Mouse (Mus musculus): ENCODE results near the gene Akr1c18. TPM values are rescaled to one million over a fixed set of nuclear protein-coding genes. Genes with fewer than 3 reads are reported as not detected.
A peak's percentile ranks its signal among the peaks of the same experiment; 100 is the strongest.

The Akr1c18 gene
- polyA plus RNA-seq, 1 experiment from 2014 or later = 0.22 TPM

- H3K9me3 ChIP-seq (ENCODE audit: low read depth, low read length) = no peaks in the 10 kb centered on the region
- no peak overlapping the region for H3K27ac ChIP-seq (ENCODE audit: low read depth)
- TF ChIP-seq CTCF (IDR thresholded peaks at IDR 0.05; ENCODE audit: low read depth) = no peak
- no peaks in the 10 kb centered on the region for H3K36me3 ChIP-seq (ENCODE audit: insufficient read depth)
- ATAC-seq (ENCODE audit: insufficient read depth) (peak; percentile 70; the same call in 1 of the 2 replicates), DNase-seq (peak; percentile 66)
- H3K4me3 ChIP-seq (ENCODE audit: low read depth, low read length) = no peak overlapping the region
- WGBS = 9% methylated on average over 2 of the region's 2 CpGs
- H3K4me1 ChIP-seq (ENCODE audit: insufficient read depth) = no peaks in the 10 kb centered on the region
- H3K9ac ChIP-seq = no peak overlapping the region
- H3K27me3 ChIP-seq (ENCODE audit: insufficient read depth, low read length) = no peaks in the 10 kb centered on the region
- no peak overlapping the region for H3K4me2 ChIP-seq
These were observed 22.5 kb upstream of the Akr1c18 start for GRCm38 (mm10) chr13:4172978-4173377.

- no peaks in the 10 kb centered on the region for H3K4me1 ChIP-seq (ENCODE audit: insufficient read depth)
- H3K4me2 ChIP-seq = no peak overlapping the region
- no peak for TF ChIP-seq CTCF (IDR thresholded peaks at IDR 0.05; ENCODE audit: low read depth)
- H3K9ac ChIP-seq = no peak overlapping the region
- H3K4me3 ChIP-seq (ENCODE audit: low read depth, low read length) = no peak overlapping the region
- no peaks in the 10 kb centered on the region for H3K36me3 ChIP-seq (ENCODE audit: insufficient read depth)
- H3K27ac ChIP-seq (ENCODE audit: low read depth) = no peak overlapping the region
- no peaks in the 10 kb centered on the region for H3K9me3 ChIP-seq (ENCODE audit: low read depth, low read length)
- no peak for DNase-seq
- no peaks in the 10 kb centered on the region for H3K27me3 ChIP-seq (ENCODE audit: insufficient read depth, low read length)
- 50% methylated on average over 1 of the region's 1 CpGs for WGBS
- ATAC-seq (ENCODE audit: insufficient read depth) = no peak
These were observed 17.6 kb upstream of the Akr1c18 start for GRCm38 (mm10) chr13:4168006-4168405.

GRCm38 (mm10) chr13:4155286-4155685, 4.8 kb upstream of the Akr1c18 start:
- Histone ChIP-seq H3K4me2 (no peak overlapping the region), H3K4me3 (ENCODE audit: low read depth, low read length) (no peak overlapping the region), H3K9me3 (ENCODE audit: low read depth, low read length) (no peaks in the 10 kb centered on the region), H3K9ac (no peak overlapping the region), H3K36me3 (ENCODE audit: insufficient read depth) (no peaks in the 10 kb centered on the region), H3K27me3 (ENCODE audit: insufficient read depth, low read length) (no peaks in the 10 kb centered on the region), H3K4me1 (ENCODE audit: insufficient read depth) (no peaks in the 10 kb centered on the region), H3K27ac (ENCODE audit: low read depth) (no peak overlapping the region)
- TF ChIP-seq CTCF (IDR thresholded peaks at IDR 0.05; ENCODE audit: low read depth) = no peak
- DNase-seq (no peak), ATAC-seq (ENCODE audit: insufficient read depth) (no peak)
- 79% methylated on average over 2 of the region's 2 CpGs for WGBS

GRCm38 (mm10) chr13:4153593-4153992, 3.1 kb upstream of the Akr1c18 start:
- ATAC-seq (ENCODE audit: insufficient read depth) = no peak
- no peaks in the 10 kb centered on the region for H3K27me3 ChIP-seq (ENCODE audit: insufficient read depth, low read length)
- no peaks in the 10 kb centered on the region for H3K36me3 ChIP-seq (ENCODE audit: insufficient read depth)
- 75% methylated on average over 3 of the region's 3 CpGs for WGBS
- no peak overlapping the region for H3K4me2 ChIP-seq
- no peak overlapping the region for H3K9ac ChIP-seq
- no peaks in the 10 kb centered on the region for H3K9me3 ChIP-seq (ENCODE audit: low read depth, low read length)
- no peak for DNase-seq
- no peaks in the 10 kb centered on the region for H3K4me1 ChIP-seq (ENCODE audit: insufficient read depth)
- H3K27ac ChIP-seq (ENCODE audit: low read depth) = no peak overlapping the region
- TF ChIP-seq CTCF (IDR thresholded peaks at IDR 0.05; ENCODE audit: low read depth) = no peak
- no peak overlapping the region for H3K4me3 ChIP-seq (ENCODE audit: low read depth, low read length)

GRCm38 (mm10) chr13:4152908-4153307, 2.5 kb upstream of the Akr1c18 start:
- no peaks in the 10 kb centered on the region for H3K27me3 ChIP-seq (ENCODE audit: insufficient read depth, low read length)
- H3K36me3 ChIP-seq (ENCODE audit: insufficient read depth) = no peaks in the 10 kb centered on the region
- H3K4me2 ChIP-seq = no peak overlapping the region
- no peak overlapping the region for H3K9ac ChIP-seq
- no peaks in the 10 kb centered on the region for H3K4me1 ChIP-seq (ENCODE audit: insufficient read depth)
- H3K27ac ChIP-seq (ENCODE audit: low read depth) = no peak overlapping the region
- no peaks in the 10 kb centered on the region for H3K9me3 ChIP-seq (ENCODE audit: low read depth, low read length)
- TF ChIP-seq CTCF (IDR thresholded peaks at IDR 0.05; ENCODE audit: low read depth) = no peak
- DNase-seq (no peak), ATAC-seq (ENCODE audit: insufficient read depth) (no peak)
- WGBS = 59% methylated on average over 2 of the region's 2 CpGs
- H3K4me3 ChIP-seq (ENCODE audit: low read depth, low read length) = no peak overlapping the region

- no peak for ATAC-seq (ENCODE audit: insufficient read depth)
These were observed 6.2 kb downstream of the Akr1c18 start for GRCm38 (mm10) chr13:4144261-4144660.

GRCm38 (mm10) chr13:4133070-4133469, 17.4 kb downstream of the Akr1c18 start:
- no peaks in the 10 kb centered on the region for H3K36me3 ChIP-seq (ENCODE audit: insufficient read depth)
- peak; percentile 31 for DNase-seq
- no peaks in the 10 kb centered on the region for H3K9me3 ChIP-seq (ENCODE audit: low read depth, low read length)
- 32% methylated on average over 2 of the region's 2 CpGs for WGBS
- H3K4me2 ChIP-seq = no peak overlapping the region
- H3K9ac ChIP-seq = no peak overlapping the region
- no peak overlapping the region for H3K4me3 ChIP-seq (ENCODE audit: low read depth, low read length)
- no peaks in the 10 kb centered on the region for H3K4me1 ChIP-seq (ENCODE audit: insufficient read depth)
- no peak for ATAC-seq (ENCODE audit: insufficient read depth)
- TF ChIP-seq CTCF (IDR thresholded peaks at IDR 0.05; ENCODE audit: low read depth) = peak; percentile 51
- no peak overlapping the region for H3K27ac ChIP-seq (ENCODE audit: low read depth)
- H3K27me3 ChIP-seq (ENCODE audit: insufficient read depth, low read length) = no peaks in the 10 kb centered on the region

More at GRCm38 (mm10) chr13:4144261-4144660, 6.2 kb downstream of the Akr1c18 start:
- Histone ChIP-seq H3K4me1 (ENCODE audit: insufficient read depth) (no peaks in the 10 kb centered on the region), H3K36me3 (ENCODE audit: insufficient read depth) (no peaks in the 10 kb centered on the region), H3K27ac (ENCODE audit: low read depth) (no peak overlapping the region), H3K4me2 (no peak overlapping the region), H3K27me3 (ENCODE audit: insufficient read depth, low read length) (no peaks in the 10 kb centered on the region), H3K9me3 (ENCODE audit: low read depth, low read length) (no peaks in the 10 kb centered on the region), H3K4me3 (ENCODE audit: low read depth, low read length) (no peak overlapping the region), H3K9ac (no peak overlapping the region)
- 70% methylated on average over 1 of the region's 1 CpGs for WGBS
- DNase-seq = no peak
- no peak for TF ChIP-seq CTCF (IDR thresholded peaks at IDR 0.05; ENCODE audit: low read depth)

GRCm38 (mm10) chr13:4131721-4132120, 18.7 kb downstream of the Akr1c18 start:
- H3K36me3 ChIP-seq (ENCODE audit: insufficient read depth) = no peaks in the 10 kb centered on the region
- ATAC-seq (ENCODE audit: insufficient read depth) (no peak), DNase-seq (no peak)
- H3K27me3 ChIP-seq (ENCODE audit: insufficient read depth, low read length) = no peaks in the 10 kb centered on the region
- H3K9ac ChIP-seq = no peak overlapping the region
- no peak overlapping the region for H3K4me3 ChIP-seq (ENCODE audit: low read depth, low read length)
- H3K4me1 ChIP-seq (ENCODE audit: insufficient read depth) = no peaks in the 10 kb centered on the region
- H3K27ac ChIP-seq (ENCODE audit: low read depth) = no peak overlapping the region
- WGBS = 45% methylated on average over 3 of the region's 3 CpGs
- no peak for TF ChIP-seq CTCF (IDR thresholded peaks at IDR 0.05; ENCODE audit: low read depth)
- H3K4me2 ChIP-seq = no peak overlapping the region
- H3K9me3 ChIP-seq (ENCODE audit: low read depth, low read length) = no peaks in the 10 kb centered on the region
